ENCODE assay signal across 21 mouse cellular contexts in genomic region chr11:86598154-86598553, GRCm38 (mm10). TPM values are rescaled to one million over a fixed set of nuclear protein-coding genes. Genes with fewer than 3 reads are reported as not detected.
DNase-seq lines count a peak whose midpoint lies in the region; ATAC-seq and TF ChIP-seq lines count a peak whose summit lies in the region.
"Had no signal": no experiment of that assay in that cellular context is flagged by ENCODE, and none has a peak within 500 bp of the region (broad histone marks: within the 10 kb centered on the region; RNA-seq: fewer than 3 reads in every experiment).

No protein-coding gene starts in this region.

- H3K4me2 ChIP-seq in intestine, embryonic 16.5 days (ENCODE audit: low read depth, low read length), result no peak overlapping the region
- H3K4me2 ChIP-seq in intestine, postnatal 0 days (replicated peaks; ENCODE audit: low read depth), result no peak overlapping the region
- peak overlapping the region; percentile 40 for H3K4me2 ChIP-seq in myocyte (ENCODE audit: low read depth)
- no peak overlapping the region for H3K4me2 ChIP-seq in stomach, postnatal 0 days (replicated peaks; ENCODE audit: low read depth)
- H3K4me2 ChIP-seq: embryonic facial prominence, embryonic 13.5 days; forebrain, embryonic 13.5 days; hindbrain, embryonic 13.5 days had no signal

- 0 out of 2 replicates have a peak overlapping the region, but pooled peaks have one; percentile 28 for H3K27ac ChIP-seq in intestine, embryonic 16.5 days (ENCODE audit: low read length)
- no peak overlapping the region for H3K27ac ChIP-seq in intestine, postnatal 0 days (ENCODE audit: low read depth, low read length)
- peak overlapping the region; percentile 16; the same call in 1 of the 2 replicates for H3K27ac ChIP-seq in bone marrow macrophage, adult 2 months (ENCODE audit: insufficient read depth, low read depth, low read length)
- H3K27ac ChIP-seq in stomach, postnatal 0 days (replicated peaks), result peak overlapping the region; percentile 71
- H3K27ac ChIP-seq: embryonic facial prominence, embryonic 13.5 days; forebrain, embryonic 13.5 days; heart, embryonic 10.5 days; hindbrain, embryonic 13.5 days had no signal

- ATAC-seq in intestine, embryonic 16.5 days, result no peak
- ATAC-seq in intestine, postnatal 0 days, result no peak
- ATAC-seq in stomach, postnatal 0 days (ENCODE audit: low FRiP score, low TSS enrichment), result peak; percentile 79
- ATAC-seq: activated CD4-positive, CD25-positive, alpha-beta regulatory T cell, adult 4 months; forebrain, embryonic 13.5 days; forebrain, postnatal 0 days; Patski had no signal

- no peak overlapping the region for H3K4me3 ChIP-seq in intestine, embryonic 16.5 days (ENCODE audit: low read length)
- no peak overlapping the region for H3K4me3 ChIP-seq in intestine, postnatal 0 days (ENCODE audit: low read depth, low read length)
- no peak overlapping the region for H3K4me3 ChIP-seq in bone marrow macrophage, adult 2 months (ENCODE audit: insufficient read depth, low read length)
- H3K4me3 ChIP-seq in myocyte, result no peak overlapping the region
- no peak overlapping the region for H3K4me3 ChIP-seq in stomach, postnatal 0 days (ENCODE audit: low read depth, low read length)
- H3K4me3 ChIP-seq: embryonic facial prominence, embryonic 13.5 days; forebrain, embryonic 13.5 days; heart, embryonic 10.5 days; hindbrain, embryonic 13.5 days had no signal

- no peak overlapping the region for H3ac ChIP-seq in myocyte (ENCODE audit: control insufficient read depth, insufficient read length)

- DNase-seq in stomach, postnatal 0 days (ENCODE audit: low spot score), result peak; percentile 24
- no peak for DNase-seq in kidney, adult 18-20 months
- DNase-seq: adrenal gland, postnatal 14 days; cerebellum, adult 18-20 months; cerebellum, adult 9-11 months; cerebellum, postnatal 36 days; forebrain, postnatal 0 days; gastrocnemius, postnatal 36 days; heart, adult 18-20 months; heart, postnatal 10 days had no signal

- H3K79me2 ChIP-seq in myocyte (ENCODE audit: control insufficient read depth, insufficient read depth), result peaks cover 92% of the 10 kb centered on the region

- WGBS in intestine, embryonic 16.5 days, result 89% methylated on average over 5 of the region's 5 CpGs
- WGBS in intestine, postnatal 0 days, result 79% methylated on average over 5 of the region's 5 CpGs
- WGBS in stomach, postnatal 0 days, result 67% methylated on average over 5 of the region's 5 CpGs

- H3K9me3 ChIP-seq in intestine, embryonic 16.5 days (ENCODE audit: control insufficient read depth, low read length), result no peaks in the 10 kb centered on the region
- H3K9me3 ChIP-seq in intestine, postnatal 0 days (ENCODE audit: control insufficient read depth), result no peaks in the 10 kb centered on the region
- no peaks in the 10 kb centered on the region for H3K9me3 ChIP-seq in stomach, postnatal 0 days (ENCODE audit: control insufficient read depth, low read length)
- H3K9me3 ChIP-seq: embryonic facial prominence, embryonic 13.5 days; forebrain, embryonic 13.5 days; heart, embryonic 10.5 days; hindbrain, embryonic 13.5 days had no signal

- H3K36me3 ChIP-seq in intestine, embryonic 16.5 days (ENCODE audit: control insufficient read depth, insufficient read depth, low read length), result no peaks in the 10 kb centered on the region
- H3K36me3 ChIP-seq in intestine, postnatal 0 days (ENCODE audit: control insufficient read depth, insufficient read depth), result peaks cover 10% of the 10 kb centered on the region; the same call in 1 of the 2 replicates
- peaks cover 7% of the 10 kb centered on the region for H3K36me3 ChIP-seq in myocyte (ENCODE audit: control insufficient read depth, insufficient read depth)
- H3K36me3 ChIP-seq in stomach, postnatal 0 days (ENCODE audit: control insufficient read depth, insufficient read depth, low read length), result no peaks in the 10 kb centered on the region
- H3K36me3 ChIP-seq: hindbrain, embryonic 13.5 days had no signal

- no peak for TF ChIP-seq POLR2A in bone marrow macrophage, adult 2 months (IDR thresholded peaks at IDR 0.05; ENCODE audit: borderline replicate concordance, low read depth, low read length)
- TF ChIP-seq POLR2A in myocyte (IDR thresholded peaks at IDR 0.05; ENCODE audit: insufficient read length, low read depth), result no peak

- H3K4me1 ChIP-seq in intestine, embryonic 16.5 days (ENCODE audit: control insufficient read depth, insufficient read depth, low read length), result no peaks in the 10 kb centered on the region
- H3K4me1 ChIP-seq in intestine, postnatal 0 days (replicated peaks; ENCODE audit: control insufficient read depth, insufficient read depth, low read length), result no peaks in the 10 kb centered on the region
- peaks cover 56% of the 10 kb centered on the region for H3K4me1 ChIP-seq in bone marrow macrophage, adult 2 months (ENCODE audit: control insufficient read depth, insufficient read depth, low read length)
- no peaks in the 10 kb centered on the region for H3K4me1 ChIP-seq in stomach, postnatal 0 days (replicated peaks; ENCODE audit: control insufficient read depth, insufficient read depth)

- no peak overlapping the region for H3K9ac ChIP-seq in intestine, embryonic 16.5 days (ENCODE audit: low read depth, low read length)
- H3K9ac ChIP-seq in intestine, postnatal 0 days (ENCODE audit: low read depth, low read length), result no peak overlapping the region
- no peak overlapping the region for H3K9ac ChIP-seq in stomach, postnatal 0 days (ENCODE audit: low read length)
- H3K9ac ChIP-seq: embryonic facial prominence, embryonic 13.5 days; forebrain, embryonic 13.5 days; forebrain, postnatal 0 days; hindbrain, embryonic 13.5 days had no signal

- no peaks in the 10 kb centered on the region for H3K27me3 ChIP-seq in intestine, embryonic 16.5 days (replicated peaks; ENCODE audit: control insufficient read depth, insufficient read depth, low read length)
- no peaks in the 10 kb centered on the region for H3K27me3 ChIP-seq in intestine, postnatal 0 days (replicated peaks; ENCODE audit: control insufficient read depth, insufficient read depth, low read length)
- H3K27me3 ChIP-seq in myocyte (ENCODE audit: control insufficient read depth, insufficient read depth, insufficient read length), result no peaks in the 10 kb centered on the region
- H3K27me3 ChIP-seq in stomach, postnatal 0 days (ENCODE audit: control insufficient read depth, insufficient read depth, low read length), result no peaks in the 10 kb centered on the region
- H3K27me3 ChIP-seq: CH12.LX; embryonic facial prominence, embryonic 13.5 days; forebrain, embryonic 13.5 days; hindbrain, embryonic 13.5 days; Patski had no signal

- TF ChIP-seq CTCF in intestine, postnatal 0 days (IDR thresholded peaks at IDR 0.05; ENCODE audit: low read depth), result no peak
- TF ChIP-seq CTCF in bone marrow macrophage, adult 2 months (IDR thresholded peaks at IDR 0.05; ENCODE audit: low read depth, low read length), result no peak
- no peak for TF ChIP-seq CTCF in stomach, postnatal 0 days (IDR thresholded peaks at IDR 0.05; ENCODE audit: low read depth)

- no peak for TF ChIP-seq EP300 in stomach, postnatal 0 days (optimal IDR thresholded peaks at IDR 0.05)

TF ChIP-seq in myocyte, 11 proteins besides CTCF, POLR2A, EP300 and RAD21:
- TF ChIP-seq MYOD1 (IDR thresholded peaks at IDR 0.05; ENCODE audit: control insufficient read depth in 1 of 3, insufficient read length in 2 of 3, low read depth in 2 of 3) (no peak), SRF (IDR thresholded peaks at IDR 0.05; ENCODE audit: control insufficient read depth, insufficient read length, low read depth) (no peak), TCF12 (IDR thresholded peaks at IDR 0.05; ENCODE audit: insufficient read depth, poor library complexity, severe bottlenecking) (no peak), TCF3 (IDR thresholded peaks at IDR 0.05; ENCODE audit: insufficient read length, low read depth) (no peak), MAX (IDR thresholded peaks at IDR 0.05; ENCODE audit: low read depth) (no peak), USF1 (IDR thresholded peaks at IDR 0.05; ENCODE audit: low read depth) (no peak), E2F4 (IDR thresholded peaks at IDR 0.05; ENCODE audit: insufficient read depth) (no peak), MYOG (IDR thresholded peaks at IDR 0.05; ENCODE audit: control insufficient read depth in 1 of 3, insufficient read depth in 1 of 3, insufficient read length in 2 of 3, low read depth in 2 of 3) (no peak), CEBPB (IDR thresholded peaks at IDR 0.05; ENCODE audit: insufficient read depth, poor library complexity, severe bottlenecking) (no peak), REST (IDR thresholded peaks at IDR 0.05; ENCODE audit: insufficient read depth, insufficient read length) (no peak), POLR2AphosphoS2 (IDR thresholded peaks at IDR 0.05; ENCODE audit: insufficient read length, low read depth) (no peak)

RNA-seq across cellular contexts. Expression of gene Tubd1, which starts 53.4 kb away (rescaled TPM):
- 9.3 and 11.4 TPM in 2 replicates for polyA plus RNA-seq in intestine, embryonic 16.5 days (2015; fragmentation: Nextera tagmentation; extraction: Ambion mirVana)
- polyA plus RNA-seq in intestine, postnatal 0 days (2015; fragmentation: Nextera tagmentation; extraction: Ambion mirVana), result 4.7 and 5.9 TPM in 2 replicates
- 6.2 and 6.9 TPM in 2 replicates for polyA plus RNA-seq in bone marrow macrophage, adult 2 months (2012; ENCODE audit: insufficient read depth, insufficient read length, missing spikeins)
- polyA plus RNA-seq in myocyte (2012; fragmentation: generic; extraction: Trizol), result 6.6 TPM
- polyA plus RNA-seq in stomach, postnatal 0 days (2015; fragmentation: Nextera tagmentation; extraction: Ambion mirVana), result 7.6 and 7.8 TPM in 2 replicates

RNA-seq across cellular contexts. Expression of gene Rps6kb1, which starts 53.5 kb away (rescaled TPM):
- 45.2 and 56.8 TPM in 2 replicates for polyA plus RNA-seq in intestine, embryonic 16.5 days (2015; fragmentation: Nextera tagmentation; extraction: Ambion mirVana)
- polyA plus RNA-seq in intestine, postnatal 0 days (2015; fragmentation: Nextera tagmentation; extraction: Ambion mirVana), result 37.9 and 39.9 TPM in 2 replicates
- 30.9 and 33.0 TPM in 2 replicates for polyA plus RNA-seq in bone marrow macrophage, adult 2 months (2012; ENCODE audit: insufficient read depth, insufficient read length, missing spikeins)
- polyA plus RNA-seq in myocyte (2012; fragmentation: generic; extraction: Trizol), result 13.0 TPM
- 40.7 and 42.3 TPM in 2 replicates for polyA plus RNA-seq in stomach, postnatal 0 days (2015; fragmentation: Nextera tagmentation; extraction: Ambion mirVana)
